Mouse (Mus musculus) embryonic fibroblast, embryonic 13.5 days (primary cell): ENCODE results near the gene Morn5.

Experiments
- CTCF ChIP-seq: IDR thresholded peaks from 2 replicates; pipeline ENCODE4 v1.5.1; 2011; ENCODE audit warnings: mild to moderate bottlenecking, control low read depth, low read length, moderate library complexity, borderline replicate concordance; ENCODE audit not compliant: insufficient read depth
- POLR2A ChIP-seq: IDR thresholded peaks from 2 replicates; pipeline ENCODE4 v1.6.1; 2011; ENCODE audit warnings: low read depth, mild to moderate bottlenecking, control low read depth, low read length, moderate library complexity

GRCm38 (mm10) chr2:36002188-36002587 is 47.1 kb upstream of the Morn5 start:
- TF ChIP-seq POLR2A (no peak), CTCF (no peak)
